Mouse (Mus musculus) forebrain, embryonic 14.5 days (tissue): ENCODE data around the gene Sowahd. TPM values are rescaled to one million over a fixed set of nuclear protein-coding genes. Genes with fewer than 3 reads are reported as not detected.
"Not testable (repeated sequence)": the region's sequence is repeated elsewhere in the genome, so short reads cannot be mapped to it uniquely, and the experiment has no call there.

Experiments
- ATAC-seq: fragments of 200-750 bp; cut with Nextera tagmentation; 2 replicates; pipeline ENCODE4 v1.8.0; 2017; ENCODE audit warnings: mild to moderate bottlenecking, moderate library complexity
- DNase-seq: peaks from one replicate; pipeline ENCODE4 v3.0.0-alpha.2; 2015; ENCODE audit warnings: low spot score
- H3K27ac ChIP-seq: fragments of 300-500 bp; sonication (generic); 2 replicates; pipeline ENCODE4 v1.5.1; 2014; ENCODE audit warnings: low read depth, mild to moderate bottlenecking, control low read depth, low read length, moderate library complexity
- H3K27me3 ChIP-seq: fragments of 300-500 bp; sonication (generic); replicated peaks from 2 replicates; pipeline ENCODE4 v1.6.1; 2014; ENCODE audit warnings: low read length, control low read depth, mixed read lengths; ENCODE audit not compliant: control insufficient read depth, insufficient read depth
- H3K36me3 ChIP-seq: fragments of 300-500 bp; sonication (generic); 2 replicates; pipeline ENCODE4 v1.6.1; 2014; ENCODE audit warnings: low read length, control low read depth; ENCODE audit not compliant: control insufficient read depth, insufficient read depth
- H3K4me1 ChIP-seq: fragments of 300-500 bp; sonication (generic); 2 replicates; pipeline ENCODE4 v1.6.1; 2014; ENCODE audit warnings: antibody characterized with exemption, low read length, control low read depth; ENCODE audit not compliant: control insufficient read depth, insufficient read depth
- H3K4me2 ChIP-seq: fragments of 300-500 bp; sonication (generic); 2 replicates; pipeline ENCODE4 v1.6.1; 2014; ENCODE audit warnings: mild to moderate bottlenecking, control low read depth, low read length
- H3K4me3 ChIP-seq: fragments of 300-500 bp; sonication (generic); 2 replicates; pipeline ENCODE4 v1.5.1; 2014; ENCODE audit warnings: low read depth, low read length, control low read depth
- H3K9ac ChIP-seq: fragments of 300-500 bp; sonication (generic); 2 replicates; pipeline ENCODE4 v1.6.1; 2014; ENCODE audit warnings: mild to moderate bottlenecking, low read length, control low read depth, moderate library complexity
- H3K9me3 ChIP-seq: fragments of 300-500 bp; sonication (generic); replicated peaks from 2 replicates; pipeline ENCODE4 v1.6.1; 2016; ENCODE audit warnings: low read length, control low read depth, mixed read lengths; ENCODE audit not compliant: control insufficient read depth
- WGBS: fragments of 180-500 bp; shearing (Covaris S2); extraction: QIAGEN DNeasy Blood & Tissue Kit; methylation state at CpG from one replicate; pipeline ENCODE4 v1.1.7; 2014; 5-methylcytosine and 5-hydroxymethylcytosine counted together
- polyA plus RNA-seq: library from polyadenylated mRNA; unstranded; fragments of >200 nt; fragmentation: Nextera tagmentation; extraction: Ambion mirVana; gene quantifications from 2 replicates; pipeline ENCODE4 v1.2.1, GENCODE M21; 2014

Sowahd gene
- polyA plus RNA-seq, 1 experiment from 2014 or later = not detected

DNA sequence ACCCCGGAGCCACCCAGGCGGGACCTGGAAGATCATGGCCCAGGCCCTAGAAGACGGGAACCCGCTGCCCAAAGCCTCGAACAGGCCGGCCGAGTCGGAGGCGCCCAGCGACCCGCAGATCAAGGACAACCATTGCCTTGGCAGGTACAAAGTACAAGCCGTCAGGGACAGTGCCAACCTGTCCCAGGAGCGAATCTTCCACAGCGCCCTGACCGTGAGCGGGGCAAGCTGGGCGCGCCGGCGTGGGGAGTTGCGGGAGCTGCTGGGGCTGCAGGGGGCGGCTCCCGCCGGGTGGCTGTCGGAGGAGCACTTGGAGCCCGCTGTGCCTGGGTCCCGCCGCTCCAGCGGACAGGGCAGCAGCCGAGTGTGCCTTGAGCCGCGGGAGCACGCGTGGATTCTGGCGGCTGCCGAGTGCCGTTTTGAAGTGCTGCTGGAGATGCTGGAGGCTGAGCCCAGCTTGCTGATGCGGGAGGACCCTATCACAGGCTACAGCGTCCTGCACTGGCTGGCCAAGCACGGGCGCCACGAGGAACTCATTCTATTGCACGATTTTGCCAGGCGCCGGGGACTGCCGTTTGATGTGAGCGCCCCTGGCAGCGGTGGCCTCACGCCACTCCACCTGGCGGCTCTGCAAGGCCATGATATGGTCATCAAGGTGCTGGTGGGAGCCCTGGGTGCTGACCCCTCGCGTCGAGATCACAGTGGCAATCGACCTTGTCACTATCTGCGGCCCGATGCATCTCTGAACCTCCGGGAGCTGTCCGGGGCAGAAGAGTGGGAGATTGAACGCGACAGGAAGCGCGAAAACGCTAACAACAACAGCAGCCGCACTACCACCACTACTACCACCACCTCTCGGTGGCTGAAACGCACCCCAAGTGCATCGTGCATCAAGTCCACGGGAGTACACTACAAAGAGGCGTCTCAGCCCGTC is 512 bp downstream of the Sowahd start:
- no peak overlapping the region for H3K27ac ChIP-seq
- H3K9me3 ChIP-seq = no peaks in the 10 kb centered on the region
- peak overlapping the region; percentile 29 for H3K4me3 ChIP-seq
- no peaks in the 10 kb centered on the region for H3K4me1 ChIP-seq
- H3K36me3 ChIP-seq = no peaks in the 10 kb centered on the region
- DNase-seq (no peak), ATAC-seq (no peak)
- WGBS = 28% methylated on average over 67 of the region's 70 CpGs
- H3K9ac ChIP-seq = peak overlapping the region; percentile 35; the same call in 1 of the 2 replicates
- H3K4me2 ChIP-seq = peak overlapping the region; percentile 63
- H3K27me3 ChIP-seq = no peaks in the 10 kb centered on the region; the same call in 1 of the 2 replicates

DNA sequence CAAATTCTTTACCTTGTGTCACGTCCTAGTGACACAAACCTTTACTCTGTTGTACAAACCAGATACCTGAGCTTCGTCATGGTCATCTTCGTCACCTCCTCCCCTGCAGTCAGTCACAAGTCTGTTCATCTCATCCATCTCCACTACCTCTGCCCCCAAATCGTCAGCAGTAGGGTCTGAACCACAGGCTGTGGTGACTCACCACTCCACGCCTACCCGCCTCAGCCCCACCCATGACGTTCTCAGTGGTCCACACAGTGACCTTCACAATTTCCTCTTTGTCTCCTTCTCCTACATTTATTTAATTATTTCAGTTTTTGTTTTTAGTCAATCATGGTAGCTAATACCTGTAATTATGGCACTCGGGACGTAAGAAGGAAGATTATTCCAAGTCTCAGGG is 15.3 kb downstream of the Sowahd start:
- Histone ChIP-seq H3K4me2 (no peak overlapping the region), H3K36me3 (no peaks in the 10 kb centered on the region), H3K4me3 (no peak overlapping the region), H3K27ac (no peak overlapping the region), H3K9ac (no peak overlapping the region), H3K9me3 (no peaks in the 10 kb centered on the region), H3K4me1 (no peaks in the 10 kb centered on the region), H3K27me3 (no peaks in the 10 kb centered on the region)
- DNase-seq (no peak), ATAC-seq (no peak)
- 88% methylated on average over 9 of the region's 9 CpGs for WGBS

GRCm38 (mm10) chrX:37067299-37067698 is 18.7 kb downstream of the Sowahd start:
- H3K4me1 ChIP-seq = no peaks in the 10 kb centered on the region
- H3K4me2 ChIP-seq = no peak overlapping the region
- H3K9ac ChIP-seq = no peak overlapping the region
- H3K4me3 ChIP-seq = no peak overlapping the region
- H3K27ac ChIP-seq = no peak overlapping the region
- no peaks in the 10 kb centered on the region for H3K9me3 ChIP-seq
- ATAC-seq (no peak), DNase-seq (no peak)
- 90% methylated on average over 3 of the region's 3 CpGs for WGBS
- H3K27me3 ChIP-seq = no peaks in the 10 kb centered on the region
- H3K36me3 ChIP-seq = no peaks in the 10 kb centered on the region

GRCm38 (mm10) chrX:37068766-37069165 is 20.1 kb downstream of the Sowahd start:
- Histone ChIP-seq H3K9me3 (no peaks in the 10 kb centered on the region), H3K9ac (no peak overlapping the region), H3K27me3 (no peaks in the 10 kb centered on the region), H3K4me3 (no peak overlapping the region), H3K4me2 (no peak overlapping the region), H3K36me3 (no peaks in the 10 kb centered on the region), H3K4me1 (no peaks in the 10 kb centered on the region), H3K27ac (no peak overlapping the region)
- DNase-seq = no peak
- no peak for ATAC-seq
- 89% methylated on average over 5 of the region's 5 CpGs for WGBS

DNA sequence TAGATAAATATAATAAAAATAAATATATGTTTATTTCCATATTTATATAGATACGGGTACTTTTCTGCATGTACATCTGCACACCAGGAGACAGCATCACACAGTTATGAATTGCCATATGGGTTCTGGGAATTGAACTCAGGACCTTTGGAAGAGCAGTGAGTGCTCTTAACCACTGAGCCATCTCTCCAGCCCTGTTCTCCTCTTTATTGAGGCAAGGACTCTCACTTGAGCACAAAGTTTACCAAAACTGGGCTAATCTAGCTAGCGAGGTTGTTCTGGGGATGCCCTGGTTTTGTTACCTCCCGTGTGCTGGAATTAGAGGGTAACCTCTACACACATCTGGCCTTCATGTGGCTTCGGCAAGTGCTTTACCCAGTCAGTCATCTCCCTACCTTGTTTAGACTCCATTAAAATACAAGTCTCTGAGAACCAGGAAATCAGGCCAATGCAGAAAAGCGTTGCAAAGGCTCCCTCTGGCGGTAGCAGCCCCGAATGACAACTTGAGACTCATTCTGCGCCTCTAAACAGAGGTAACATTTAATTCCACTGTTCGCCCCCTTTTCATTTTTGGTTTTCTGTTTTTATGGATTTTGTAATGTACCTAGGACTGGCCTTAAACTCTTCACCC is 25.7 kb downstream of the Sowahd start:
- no peaks in the 10 kb centered on the region for H3K4me1 ChIP-seq
- H3K27me3 ChIP-seq = no peaks in the 10 kb centered on the region
- no peaks in the 10 kb centered on the region for H3K36me3 ChIP-seq
- DNase-seq (peak; percentile 71), ATAC-seq (no peak)
- H3K4me3 ChIP-seq = no peak overlapping the region
- H3K9me3 ChIP-seq = no peaks in the 10 kb centered on the region
- no peak overlapping the region for H3K9ac ChIP-seq
- H3K27ac ChIP-seq = no peak overlapping the region
- H3K4me2 ChIP-seq = no peak overlapping the region
- WGBS = 39% methylated on average over 9 of the region's 9 CpGs

GRCm38 (mm10) chrX:37076651-37077050 is 28.0 kb downstream of the Sowahd start:
- Histone ChIP-seq H3K4me1 (no peaks in the 10 kb centered on the region), H3K4me3 (no peak overlapping the region), H3K9me3 (no peaks in the 10 kb centered on the region), H3K27ac (no peak overlapping the region), H3K4me2 (no peak overlapping the region), H3K9ac (no peak overlapping the region), H3K36me3 (peaks cover 5% of the 10 kb centered on the region), H3K27me3 (no peaks in the 10 kb centered on the region)
- no peak for DNase-seq
- ATAC-seq = no peak
- 78% methylated on average over 8 of the region's 8 CpGs for WGBS

- not testable (repeated sequence) for H3K27ac ChIP-seq, H3K9me3 ChIP-seq, H3K9ac ChIP-seq, H3K4me3 ChIP-seq, ATAC-seq, H3K27me3 ChIP-seq, H3K4me1 ChIP-seq, DNase-seq, H3K4me2 ChIP-seq
- 68% methylated on average over 3 of the region's 4 CpGs for WGBS
- peaks cover 15% of the 10 kb centered on the region for H3K36me3 ChIP-seq
These were observed 31.7 kb downstream of the Sowahd start for GRCm38 (mm10) chrX:37080345-37080744.

DNA sequence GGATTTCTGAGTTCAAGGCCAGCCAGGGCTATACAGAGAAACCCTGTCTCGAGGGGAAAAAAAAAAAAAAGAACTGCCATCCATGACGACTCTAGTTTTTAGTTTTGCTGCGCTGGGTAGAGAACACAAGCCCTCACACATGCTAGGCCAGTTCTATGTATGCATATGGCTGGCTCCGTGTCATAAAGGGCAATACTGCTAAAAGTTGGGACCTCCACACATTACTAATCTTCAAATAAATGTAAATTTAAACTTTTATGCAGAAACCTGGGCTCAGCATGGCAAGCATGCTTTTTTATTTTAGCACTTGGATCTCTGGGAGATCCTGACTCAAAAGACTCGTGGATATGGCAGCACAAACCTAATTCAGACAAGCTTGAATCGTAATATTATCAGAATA is 32.5 kb downstream of the Sowahd start:
- 63% methylated on average over 6 of the region's 6 CpGs for WGBS
- H3K9me3 ChIP-seq = no peaks in the 10 kb centered on the region
- H3K27ac ChIP-seq = no peak overlapping the region
- H3K4me3 ChIP-seq = no peak overlapping the region
- no peak overlapping the region for H3K9ac ChIP-seq
- H3K4me2 ChIP-seq = no peak overlapping the region
- H3K4me1 ChIP-seq = no peaks in the 10 kb centered on the region
- H3K36me3 ChIP-seq = peaks cover 15% of the 10 kb centered on the region
- DNase-seq (no peak), ATAC-seq (no peak)
- no peaks in the 10 kb centered on the region for H3K27me3 ChIP-seq
